Mouse (Mus musculus) spleen, postnatal 0 days (tissue): ENCODE measurements around the gene Ica1. TPM values are rescaled to one million over a fixed set of nuclear protein-coding genes. Genes with fewer than 3 reads are reported as not detected.

Experiments used
- polyA plus RNA-seq: library from polyadenylated mRNA; unstranded; fragments of >200 nt; fragmentation: Nextera tagmentation; extraction: Ambion mirVana; gene quantifications from 2 replicates; pipeline ENCODE4 v1.2.1, GENCODE M21; 2015

The Ica1 gene
- polyA plus RNA-seq = 9.2 and 10.6 TPM in 2 replicates

DNA sequence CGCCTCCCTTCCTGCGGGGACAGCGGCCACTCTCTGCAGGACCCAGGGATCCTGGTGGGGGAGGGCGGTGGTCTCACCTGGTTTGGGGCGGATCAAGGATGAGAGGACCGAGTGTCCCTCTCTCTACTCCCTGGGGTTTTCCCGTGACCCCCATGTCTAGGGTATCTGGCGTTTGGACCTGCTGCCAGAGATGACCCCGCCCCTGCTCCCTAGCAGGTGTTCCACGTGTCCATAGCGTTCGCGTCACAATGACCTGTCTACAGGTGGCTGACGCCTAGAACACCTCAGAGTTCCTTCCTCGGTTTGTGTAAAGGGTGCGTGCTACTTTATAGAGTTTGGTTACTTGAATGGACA, at the start of gene Ica1:
Gene Ica1, minus strand, starts transcription at position 193 of the 354 bp plus-strand sequence.

Other genes with a start within 250 kb of the Ica1 start
- gene Nxph1, start 169.9 kb upstream of the Ica1 start, polyA plus RNA-seq = 0.08 and 0.19 TPM in 2 replicates